Mouse (Mus musculus): ENCODE results near the gene Mfsd6. TPM values are rescaled to one million over a fixed set of nuclear protein-coding genes. Genes with fewer than 3 reads are reported as not detected.
"Not testable (repeated sequence)": the region's sequence is repeated elsewhere in the genome, so short reads cannot be mapped to it uniquely, and the experiment has no call there.

The Mfsd6 gene
- total RNA-seq, 1 experiment from 2014 or later, result 22.0 TPM

GRCm38 (mm10) chr1:52719096-52719495 lies 8.2 kb downstream of the Mfsd6 start:
- ATAC-seq (replicated peaks in 1 of 2; ENCODE audit: insufficient read depth in 1 of 2, low FRiP score in 2 of 2, low TSS enrichment in 1 of 2, low read depth in 1 of 2, poor library complexity in 2 of 2, severe bottlenecking in 2 of 2), result no peak

GRCm38 (mm10) chr1:52718068-52718748 lies 9.1 kb downstream of the Mfsd6 start:
- ATAC-seq (replicated peaks in 1 of 2; ENCODE audit: insufficient read depth in 1 of 2, low FRiP score in 2 of 2, low TSS enrichment in 1 of 2, low read depth in 1 of 2, poor library complexity in 2 of 2, severe bottlenecking in 2 of 2), result no peak

GRCm38 (mm10) chr1:52714451-52714850 lies 12.8 kb downstream of the Mfsd6 start:
- no peak for ATAC-seq (replicated peaks in 1 of 2; ENCODE audit: insufficient read depth in 1 of 2, low FRiP score in 2 of 2, low TSS enrichment in 1 of 2, low read depth in 1 of 2, poor library complexity in 2 of 2, severe bottlenecking in 2 of 2)

GRCm38 (mm10) chr1:52714021-52714420 lies 13.2 kb downstream of the Mfsd6 start:
- no peak for ATAC-seq (replicated peaks in 1 of 2; ENCODE audit: insufficient read depth in 1 of 2, low FRiP score in 2 of 2, low TSS enrichment in 1 of 2, low read depth in 1 of 2, poor library complexity in 2 of 2, severe bottlenecking in 2 of 2)

GRCm38 (mm10) chr1:52708745-52709144 lies 18.5 kb downstream of the Mfsd6 start:
- peak in 1 of 2 experiments; percentile 25; a peak in 1 of 4 replicates for ATAC-seq (replicated peaks in 1 of 2; ENCODE audit: insufficient read depth in 1 of 2, low FRiP score in 2 of 2, low TSS enrichment in 1 of 2, low read depth in 1 of 2, poor library complexity in 2 of 2, severe bottlenecking in 2 of 2)

GRCm38 (mm10) chr1:52707030-52707429 lies 20.2 kb downstream of the Mfsd6 start:
- no peak for ATAC-seq (replicated peaks in 1 of 2; ENCODE audit: insufficient read depth in 1 of 2, low FRiP score in 2 of 2, low TSS enrichment in 1 of 2, low read depth in 1 of 2, poor library complexity in 2 of 2, severe bottlenecking in 2 of 2)

GRCm38 (mm10) chr1:52702738-52703491 lies 24.3 kb downstream of the Mfsd6 start:
- ATAC-seq (replicated peaks in 1 of 2; ENCODE audit: insufficient read depth in 1 of 2, low FRiP score in 2 of 2, low TSS enrichment in 1 of 2, low read depth in 1 of 2, poor library complexity in 2 of 2, severe bottlenecking in 2 of 2), result peak; percentile 22 to 71; a peak in 3 of 4 replicates

GRCm38 (mm10) chr1:52701941-52702340 lies 25.3 kb downstream of the Mfsd6 start:
- no peak for ATAC-seq (replicated peaks in 1 of 2; ENCODE audit: insufficient read depth in 1 of 2, low FRiP score in 2 of 2, low TSS enrichment in 1 of 2, low read depth in 1 of 2, poor library complexity in 2 of 2, severe bottlenecking in 2 of 2)

GRCm38 (mm10) chr1:52694456-52694855 lies 32.8 kb downstream of the Mfsd6 start:
- not testable (repeated sequence) for ATAC-seq (replicated peaks in 1 of 2; ENCODE audit: insufficient read depth in 1 of 2, low FRiP score in 2 of 2, low TSS enrichment in 1 of 2, low read depth in 1 of 2, poor library complexity in 2 of 2, severe bottlenecking in 2 of 2)

- no peak for ATAC-seq (replicated peaks in 1 of 2; ENCODE audit: insufficient read depth in 1 of 2, low FRiP score in 2 of 2, low TSS enrichment in 1 of 2, low read depth in 1 of 2, poor library complexity in 2 of 2, severe bottlenecking in 2 of 2)
Observed at GRCm38 (mm10) chr1:52687636-52688035, 39.6 kb downstream of the Mfsd6 start.

GRCm38 (mm10) chr1:52683550-52683949 lies 43.7 kb downstream of the Mfsd6 start:
- no peak for ATAC-seq (replicated peaks in 1 of 2; ENCODE audit: insufficient read depth in 1 of 2, low FRiP score in 2 of 2, low TSS enrichment in 1 of 2, low read depth in 1 of 2, poor library complexity in 2 of 2, severe bottlenecking in 2 of 2)

- no peak for ATAC-seq (replicated peaks in 1 of 2; ENCODE audit: insufficient read depth in 1 of 2, low FRiP score in 2 of 2, low TSS enrichment in 1 of 2, low read depth in 1 of 2, poor library complexity in 2 of 2, severe bottlenecking in 2 of 2)
Observed at GRCm38 (mm10) chr1:52676621-52677020, 50.6 kb downstream of the Mfsd6 start.

- ATAC-seq (replicated peaks in 1 of 2; ENCODE audit: insufficient read depth in 1 of 2, low FRiP score in 2 of 2, low TSS enrichment in 1 of 2, low read depth in 1 of 2, poor library complexity in 2 of 2, severe bottlenecking in 2 of 2), result peak in 1 of 2 experiments; percentile 39; a peak in 1 of 4 replicates
Observed at GRCm38 (mm10) chr1:52675561-52676551, 51.4 kb downstream of the Mfsd6 start.

- no peak for ATAC-seq (replicated peaks in 1 of 2; ENCODE audit: insufficient read depth in 1 of 2, low FRiP score in 2 of 2, low TSS enrichment in 1 of 2, low read depth in 1 of 2, poor library complexity in 2 of 2, severe bottlenecking in 2 of 2)
Observed at GRCm38 (mm10) chr1:52669931-52670330, 57.3 kb downstream of the Mfsd6 start.

- no peak for ATAC-seq (replicated peaks in 1 of 2; ENCODE audit: insufficient read depth in 1 of 2, low FRiP score in 2 of 2, low TSS enrichment in 1 of 2, low read depth in 1 of 2, poor library complexity in 2 of 2, severe bottlenecking in 2 of 2)
Observed at GRCm38 (mm10) chr1:52668743-52669323, 58.4 kb downstream of the Mfsd6 start.

- ATAC-seq (replicated peaks in 1 of 2; ENCODE audit: insufficient read depth in 1 of 2, low FRiP score in 2 of 2, low TSS enrichment in 1 of 2, low read depth in 1 of 2, poor library complexity in 2 of 2, severe bottlenecking in 2 of 2), result no peak
Observed at GRCm38 (mm10) chr1:52663228-52663627, 64.0 kb downstream of the Mfsd6 start.

GRCm38 (mm10) chr1:52660765-52661164 lies 66.5 kb downstream of the Mfsd6 start:
- no peak for ATAC-seq (replicated peaks in 1 of 2; ENCODE audit: insufficient read depth in 1 of 2, low FRiP score in 2 of 2, low TSS enrichment in 1 of 2, low read depth in 1 of 2, poor library complexity in 2 of 2, severe bottlenecking in 2 of 2)

All from hematopoietic stem cell, adult 5-6 weeks (primary cell).